Mouse (Mus musculus) R1 (cell line): ENCODE data around the gene Atxn1.

Experiments
- DNase-seq: peaks from one replicate; pipeline ENCODE4 v3.0.0-alpha.2; 2018; ENCODE audit warnings: low read depth, low spot score

Gene Atxn1

GRCm38 (mm10) chr13:45829341-45829936, 135.4 kb downstream of the Atxn1 start:
- no peak for DNase-seq

- DNase-seq: no peak
These were observed 136.8 kb downstream of the Atxn1 start for GRCm38 (mm10) chr13:45828035-45828434.

GRCm38 (mm10) chr13:45827619-45828018, 137.2 kb downstream of the Atxn1 start:
- peak; percentile 30 for DNase-seq

- DNase-seq: no peak
These were observed 137.7 kb downstream of the Atxn1 start for GRCm38 (mm10) chr13:45827046-45827596.

- no peak for DNase-seq
These were observed 142.3 kb downstream of the Atxn1 start for GRCm38 (mm10) chr13:45822491-45822829.

GRCm38 (mm10) chr13:45821764-45822490, 142.9 kb downstream of the Atxn1 start:
- no peak for DNase-seq

GRCm38 (mm10) chr13:45820473-45821230, 144.2 kb downstream of the Atxn1 start:
- DNase-seq: peak; percentile 9

GRCm38 (mm10) chr13:45816670-45817069, 148.1 kb downstream of the Atxn1 start:
- DNase-seq: no peak

GRCm38 (mm10) chr13:45809777-45810410, 154.9 kb downstream of the Atxn1 start:
- peak; percentile 43 for DNase-seq

GRCm38 (mm10) chr13:45807593-45808043, 157.2 kb downstream of the Atxn1 start:
- peak; percentile 39 for DNase-seq

- DNase-seq: peak; percentile 37
These were observed 157.9 kb downstream of the Atxn1 start for GRCm38 (mm10) chr13:45806600-45807525.

- no peak for DNase-seq
These were observed 158.8 kb downstream of the Atxn1 start for GRCm38 (mm10) chr13:45805915-45806599.

GRCm38 (mm10) chr13:45802620-45803410, 162.0 kb downstream of the Atxn1 start:
- DNase-seq: peak; percentile 8

GRCm38 (mm10) chr13:45798248-45798647, 166.6 kb downstream of the Atxn1 start:
- DNase-seq: no peak

- no peak for DNase-seq
These were observed 167.1 kb downstream of the Atxn1 start for GRCm38 (mm10) chr13:45797696-45798095.

GRCm38 (mm10) chr13:45796286-45796685, 168.5 kb downstream of the Atxn1 start:
- DNase-seq: no peak

- DNase-seq: no peak
These were observed 171.0 kb downstream of the Atxn1 start for GRCm38 (mm10) chr13:45793796-45794195.

GRCm38 (mm10) chr13:45786409-45786808, 178.4 kb downstream of the Atxn1 start:
- peak; percentile 21 for DNase-seq

- DNase-seq: no peak
These were observed 181.1 kb downstream of the Atxn1 start for GRCm38 (mm10) chr13:45783681-45784080.
